Mouse (Mus musculus) layer of hippocampus, adult 8-10 months (tissue): ENCODE measurements at regions not wholly inside any gene's neighbourhood (a gene's known extent, or its start where the extent isn't known, plus 50 kb on each side); places are given as distances from the start of the nearest gene placed in this dataset.

Experiments
- DNase-seq, 2 experiments: peaks; one replicate each; pipeline ENCODE4 v3.0.0; 2022; ENCODE audit warnings: low spot score in 2 of 2

DNA sequence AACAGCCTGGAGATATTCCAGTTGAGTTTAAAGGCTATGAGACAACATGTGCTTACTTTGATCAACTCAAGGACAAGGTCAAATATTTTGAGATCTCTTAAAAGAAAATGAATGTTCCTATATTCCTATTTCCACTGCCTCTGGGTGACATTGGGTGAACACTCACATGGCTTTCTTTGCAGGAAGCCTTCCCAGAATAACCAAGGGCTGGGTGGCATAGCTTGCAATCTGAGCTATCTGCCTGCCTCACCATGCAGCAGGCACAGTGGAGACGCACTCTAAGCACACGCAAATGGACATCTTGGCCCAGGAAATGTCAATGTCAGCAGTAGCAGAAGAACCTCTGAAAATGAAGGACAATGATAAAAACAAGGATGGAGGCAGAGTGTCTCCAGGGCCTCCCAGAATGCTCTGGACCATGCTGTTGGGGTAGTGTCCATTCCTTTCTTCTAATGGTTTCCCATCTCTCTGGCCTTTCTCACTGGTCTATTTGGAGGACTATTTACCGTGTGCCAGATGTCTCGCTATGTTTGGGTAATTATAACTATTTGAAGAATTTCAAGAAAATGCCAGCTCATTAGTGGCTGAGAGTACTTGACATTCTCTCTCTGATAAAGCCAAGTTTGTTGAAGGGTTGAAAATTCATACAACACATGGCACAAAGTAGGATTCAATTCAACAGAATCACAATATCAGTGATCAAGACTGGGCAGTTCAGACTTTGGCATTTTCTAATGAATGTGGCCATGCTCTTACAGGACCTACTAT, 276.3 kb upstream of the Rnf32 start:
- DNase-seq, result no peak

DNA sequence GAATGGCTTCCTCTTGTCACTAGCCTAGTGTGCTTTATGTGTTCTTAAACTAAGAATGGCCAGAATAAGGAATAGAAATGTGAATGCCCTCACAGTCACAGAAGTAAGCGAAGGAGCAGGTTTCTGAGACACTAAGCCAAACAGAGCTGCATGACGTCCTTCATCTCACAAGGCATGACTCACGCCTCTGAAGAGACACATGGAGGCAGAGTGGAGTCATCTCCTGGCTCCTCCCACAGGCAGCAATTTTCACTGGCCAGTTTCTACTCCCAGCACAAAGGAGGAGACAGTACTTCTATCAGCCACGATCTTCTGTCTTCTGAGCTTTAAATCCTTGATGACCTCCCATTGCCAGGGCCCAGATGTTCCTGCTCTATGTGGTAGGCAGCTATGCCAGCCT, 291.3 kb upstream of the Rnf32 start:
- no peak for DNase-seq

DNA sequence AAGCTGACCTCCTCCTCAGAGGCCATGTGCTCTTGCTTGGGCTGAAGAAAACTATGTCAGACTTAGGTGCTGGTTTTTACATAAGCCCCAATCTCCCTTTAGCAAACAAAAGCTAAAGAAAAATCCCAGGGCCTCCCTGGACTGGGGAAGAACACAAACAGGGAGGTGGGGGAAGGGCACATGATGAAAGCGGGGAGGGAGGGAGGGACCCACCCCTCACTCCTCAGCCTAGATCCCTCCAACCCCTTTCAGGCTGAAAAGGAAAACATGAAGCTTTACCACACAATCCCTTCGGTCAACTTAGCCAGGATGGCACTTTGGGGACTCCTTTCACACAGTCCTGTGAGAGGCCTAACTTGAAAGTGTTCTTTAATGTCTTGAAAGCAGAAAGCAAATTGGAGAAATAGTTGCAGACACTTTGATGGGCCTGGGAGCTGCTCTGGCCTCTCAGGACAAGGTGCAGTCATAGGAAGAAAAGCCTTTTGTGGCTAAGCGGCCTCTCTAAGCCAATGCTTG, 291.9 kb upstream of the Rnf32 start:
- no peak for DNase-seq

DNA sequence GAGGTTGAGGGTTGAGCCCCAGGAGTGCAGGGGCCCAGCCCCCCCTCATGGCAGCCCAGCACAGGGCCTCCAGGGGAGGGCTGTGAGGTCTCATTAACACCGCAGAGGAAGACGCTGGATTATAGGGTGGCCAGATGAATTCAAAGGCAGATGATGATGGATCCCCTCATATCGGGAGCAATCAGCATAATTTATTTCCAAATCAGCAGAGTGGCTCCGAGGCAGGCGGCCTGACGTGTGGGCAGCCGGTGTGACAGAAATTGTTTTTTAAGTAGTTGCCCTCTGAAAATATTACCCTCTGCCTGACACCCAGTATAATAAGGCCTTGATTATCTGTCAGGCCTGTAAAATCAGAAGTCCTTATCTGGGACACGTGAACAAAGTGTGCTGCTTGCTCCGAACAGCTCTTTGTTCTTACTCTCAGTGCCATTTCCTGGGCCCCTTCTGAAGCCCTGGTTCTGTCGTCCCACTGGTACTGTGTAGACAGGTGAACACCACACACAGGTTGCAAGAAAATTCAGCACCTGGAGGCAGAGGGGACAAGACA, 303.0 kb upstream of the Rnf32 start:
- no peak for DNase-seq

DNA sequence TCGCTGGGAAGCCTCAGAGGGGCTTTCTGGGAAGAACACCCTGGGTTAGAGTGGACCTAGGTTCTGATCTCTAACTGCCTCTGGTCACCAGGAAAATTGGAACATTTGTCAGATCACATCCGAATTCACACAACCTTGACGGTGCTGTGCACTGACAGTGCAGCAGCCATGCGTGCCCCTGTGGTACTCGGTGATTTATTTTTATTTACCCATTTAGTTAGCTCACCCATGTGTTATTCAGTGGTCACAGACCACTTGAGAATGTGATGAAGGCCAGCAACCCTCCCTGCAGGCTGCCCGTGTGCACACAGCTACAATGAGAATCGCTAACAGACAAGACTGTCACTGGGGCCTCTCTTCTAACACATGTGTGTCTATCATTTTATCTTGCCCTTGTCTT, 303.8 kb upstream of the Rnf32 start:
- DNase-seq, result no peak

DNA sequence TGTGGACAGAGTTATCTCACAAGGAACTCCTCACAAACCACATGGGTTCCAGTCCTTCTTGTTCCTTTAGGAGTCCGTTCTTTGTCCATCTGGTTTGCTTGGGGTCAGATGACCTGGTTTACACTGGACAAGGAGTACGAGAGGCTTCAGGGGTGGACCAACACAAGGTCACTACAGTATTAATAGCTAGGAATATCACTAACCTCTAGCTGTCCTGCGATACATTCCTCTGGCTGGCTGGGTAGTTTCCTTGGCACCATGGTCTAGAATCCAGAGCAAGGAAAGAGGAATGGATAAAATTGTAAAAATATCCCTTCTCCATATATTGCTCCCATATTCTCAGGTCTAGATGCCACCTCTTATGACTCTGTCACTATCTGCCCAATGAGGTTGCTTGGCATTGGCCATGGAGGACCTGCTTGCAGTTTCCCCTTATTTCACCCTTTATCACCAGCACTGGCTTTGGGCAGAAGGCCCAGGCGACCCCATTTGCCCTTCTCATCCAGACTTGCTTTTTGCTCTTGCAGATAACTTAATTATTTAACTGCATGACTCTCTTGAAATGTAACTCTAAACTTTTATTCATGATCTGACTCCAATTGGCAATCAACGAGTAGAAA, 310.9 kb upstream of the Rnf32 start:
- DNase-seq, result no peak

DNA sequence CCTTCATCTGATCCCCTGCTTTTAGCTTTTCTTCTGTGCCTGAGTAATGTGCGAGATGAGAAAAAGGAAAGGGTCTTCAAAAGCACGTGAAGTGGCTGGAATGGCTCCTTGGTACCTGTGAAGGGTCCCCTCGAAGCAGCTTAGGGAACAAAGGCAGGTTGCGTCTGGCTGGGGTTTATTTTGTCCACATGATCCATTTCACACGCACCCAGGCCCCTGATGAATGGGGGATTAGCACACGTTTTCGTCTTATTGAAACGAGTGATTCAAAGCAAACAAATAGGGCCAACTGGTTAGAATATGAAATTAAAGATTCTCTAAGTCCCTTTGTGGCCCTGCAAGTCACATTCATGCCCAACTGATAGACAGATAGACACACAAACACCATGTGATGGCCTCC, 319.6 kb upstream of the Rnf32 start:
- DNase-seq, result no peak

DNA sequence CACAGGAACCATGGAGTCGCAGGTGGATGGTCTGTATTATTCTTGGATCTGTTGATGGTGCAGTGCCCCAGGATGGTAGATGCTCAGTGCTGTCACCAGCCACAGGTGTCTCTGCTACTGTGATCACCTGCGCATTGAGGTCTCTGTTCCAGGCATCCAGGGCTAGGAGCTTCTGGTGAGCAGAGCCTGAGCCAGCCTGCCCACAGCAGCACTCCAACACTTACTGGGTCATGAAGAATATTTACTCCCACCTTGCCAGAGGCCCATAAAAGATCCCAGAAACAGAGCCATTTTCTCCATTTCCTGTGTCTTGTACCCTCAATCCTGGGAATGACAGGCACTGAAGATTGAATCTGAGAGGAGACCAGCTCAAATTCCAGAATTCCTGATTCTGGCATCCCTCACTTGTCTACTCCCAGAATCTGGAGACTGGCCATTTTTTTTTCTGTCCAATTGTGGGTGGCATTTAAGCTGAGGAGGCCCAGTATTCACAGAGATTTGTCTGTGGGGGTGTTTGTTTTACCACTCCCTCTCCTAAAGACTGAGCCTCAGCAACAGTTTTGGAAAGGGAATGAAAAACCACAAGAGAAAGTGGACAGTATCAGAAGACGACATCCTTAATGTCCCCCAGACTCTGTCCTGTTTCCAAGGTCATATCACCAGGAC, 322.1 kb upstream of the Rnf32 start:
- no peak for DNase-seq

DNA sequence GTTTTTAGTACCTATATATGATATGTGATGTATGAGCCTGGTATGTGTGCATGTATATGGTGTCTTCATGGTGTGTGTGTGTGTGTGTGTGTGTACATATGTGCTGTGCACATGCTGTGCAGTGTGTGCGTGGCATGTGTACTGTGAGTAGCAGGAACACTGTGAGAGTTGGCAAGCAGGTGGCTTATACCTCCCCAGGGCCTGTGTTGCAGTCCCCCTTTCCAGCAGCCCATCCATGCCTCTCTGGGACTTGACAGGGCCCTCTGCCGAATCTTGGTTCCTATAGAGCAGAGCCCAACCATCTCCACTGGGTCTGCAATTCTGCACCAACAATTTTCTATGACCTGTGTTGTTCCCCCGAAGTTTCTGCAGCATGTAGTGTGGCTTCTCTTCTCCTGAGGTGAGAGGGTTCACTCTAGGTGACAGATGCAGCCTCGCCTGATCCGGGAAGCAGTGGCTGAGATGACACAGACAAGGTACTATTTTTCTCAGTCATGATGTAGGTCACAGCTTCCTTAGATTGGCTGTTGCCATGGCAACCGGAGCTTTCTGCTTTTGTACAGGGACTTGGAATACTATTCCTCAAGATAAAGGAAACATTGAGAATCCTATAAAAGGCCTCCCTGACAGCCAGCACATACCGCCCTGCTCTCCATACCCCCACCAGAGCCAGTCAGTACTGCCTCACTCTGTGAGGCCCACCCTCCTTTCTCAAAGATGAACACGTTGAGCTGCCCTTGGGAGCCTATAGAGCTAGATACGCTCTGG, 336.0 kb upstream of the Rnf32 start:
- DNase-seq, result peak; percentile 66 to 76

DNA sequence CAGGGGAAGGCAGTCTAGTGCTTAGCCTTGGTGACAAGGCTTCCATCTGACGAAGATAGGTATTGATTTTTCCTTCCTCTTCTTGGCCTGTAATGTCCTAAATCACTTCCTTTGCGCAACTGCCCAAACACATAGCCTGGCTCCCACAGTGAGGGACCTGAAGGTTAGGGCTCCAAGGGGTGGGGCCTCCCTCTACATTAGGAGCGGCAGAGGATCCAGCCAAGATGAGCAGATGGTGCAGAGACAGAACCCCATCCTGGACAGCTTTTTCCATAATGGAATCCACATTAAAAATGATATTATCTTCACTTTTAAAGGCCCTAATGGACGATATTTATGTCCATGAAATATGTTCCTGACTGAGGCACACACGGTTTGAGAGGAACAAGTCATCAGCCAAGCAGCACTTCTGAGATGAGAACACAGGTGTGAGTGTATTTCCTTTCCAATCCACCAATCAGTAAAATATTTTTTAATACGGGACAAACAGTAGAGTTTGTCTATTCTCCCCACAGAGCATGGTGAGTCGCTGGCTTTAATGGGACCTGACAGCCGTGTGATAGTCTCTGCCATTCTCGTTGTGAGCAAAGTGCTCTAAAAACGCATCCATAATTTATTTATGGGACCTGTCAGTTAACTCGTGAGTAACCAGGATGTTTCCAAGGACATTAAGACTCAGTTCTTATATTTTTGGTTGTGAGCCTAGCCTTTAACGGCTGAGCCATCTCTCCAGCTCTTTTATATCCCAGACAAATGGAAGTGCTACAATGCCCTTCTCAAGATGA, 357.5 kb upstream of the Rnf32 start:
- no peak for DNase-seq

DNA sequence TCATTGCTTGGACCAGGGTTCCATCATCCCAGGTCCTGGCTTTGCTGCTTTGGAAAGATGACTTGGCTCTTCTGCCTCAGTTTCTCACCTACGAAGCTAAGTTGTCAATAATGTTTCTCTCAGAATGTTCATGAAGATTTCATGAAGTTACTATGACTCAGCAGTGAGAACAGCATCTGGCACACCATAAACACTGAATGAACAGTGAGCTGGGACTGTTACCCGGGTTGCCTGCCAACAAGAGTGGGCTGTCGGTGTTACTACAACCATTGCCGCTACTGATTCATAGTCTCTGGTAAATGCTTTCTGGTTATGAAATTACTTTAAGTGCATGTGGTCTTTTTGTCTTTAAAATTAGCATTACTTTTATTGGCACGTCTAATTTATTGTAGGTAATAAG, 352.0 kb upstream of the Shh start:
- DNase-seq, result peak; percentile 67 to 69

DNA sequence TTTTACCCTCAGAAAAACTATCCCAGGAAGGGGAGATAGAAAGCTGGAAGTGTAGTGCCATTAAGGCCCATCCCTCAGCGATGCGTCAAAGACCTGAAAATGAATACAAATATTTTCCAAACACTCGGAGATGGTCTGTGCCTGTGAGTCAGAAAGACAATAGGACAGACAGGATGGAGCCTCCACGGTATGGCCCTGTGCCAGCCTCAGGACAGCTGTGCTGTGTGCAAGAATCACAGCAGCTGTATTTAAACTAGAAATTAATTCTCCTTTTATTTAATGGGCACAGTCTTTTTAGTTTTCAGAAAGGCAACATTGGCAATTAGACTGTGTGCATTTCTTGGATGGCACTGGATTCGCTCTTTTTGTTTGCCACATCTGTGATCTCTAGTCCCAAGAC, 340.9 kb upstream of the Shh start:
- DNase-seq, result no peak

DNA sequence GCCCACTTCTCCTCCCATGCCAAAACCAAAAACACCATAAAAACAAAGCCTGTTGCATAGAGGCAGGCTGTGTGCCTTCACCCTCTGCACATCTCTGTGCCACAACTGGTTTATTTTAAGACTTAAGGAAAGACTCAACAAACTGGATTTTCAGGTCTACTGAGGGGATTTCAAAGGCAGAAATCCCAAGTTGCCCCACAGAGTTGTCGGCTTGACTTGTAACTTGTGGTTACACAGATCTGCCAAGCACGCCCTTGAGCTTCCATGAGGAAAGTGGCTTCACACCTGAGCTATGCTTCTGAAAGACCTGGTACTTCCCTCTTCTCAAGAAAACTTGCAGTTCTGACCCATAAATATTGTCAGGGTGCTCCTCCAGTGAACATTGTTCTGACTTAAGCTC, 332.4 kb upstream of the Shh start:
- DNase-seq, result no peak

DNA sequence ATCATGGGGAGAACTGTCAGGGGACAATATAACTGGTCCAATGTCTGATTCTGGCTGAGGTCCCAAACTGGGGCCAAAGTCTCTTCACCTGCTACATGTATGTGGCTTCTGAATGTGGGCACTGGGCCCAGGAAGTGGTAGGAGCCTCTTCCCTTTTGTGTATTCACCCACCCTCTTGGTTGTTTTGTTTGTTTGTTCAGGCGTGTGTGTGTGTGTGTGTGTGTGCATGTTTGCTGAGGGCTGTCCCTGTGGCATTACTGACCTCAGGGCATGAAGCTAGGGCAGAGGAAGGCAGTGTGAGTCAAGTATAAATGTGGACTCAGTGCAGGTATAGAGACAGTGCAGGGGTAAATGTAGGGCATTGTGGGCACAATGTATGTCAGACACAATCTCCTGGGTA, 331.3 kb upstream of the Shh start:
- no peak for DNase-seq

DNA sequence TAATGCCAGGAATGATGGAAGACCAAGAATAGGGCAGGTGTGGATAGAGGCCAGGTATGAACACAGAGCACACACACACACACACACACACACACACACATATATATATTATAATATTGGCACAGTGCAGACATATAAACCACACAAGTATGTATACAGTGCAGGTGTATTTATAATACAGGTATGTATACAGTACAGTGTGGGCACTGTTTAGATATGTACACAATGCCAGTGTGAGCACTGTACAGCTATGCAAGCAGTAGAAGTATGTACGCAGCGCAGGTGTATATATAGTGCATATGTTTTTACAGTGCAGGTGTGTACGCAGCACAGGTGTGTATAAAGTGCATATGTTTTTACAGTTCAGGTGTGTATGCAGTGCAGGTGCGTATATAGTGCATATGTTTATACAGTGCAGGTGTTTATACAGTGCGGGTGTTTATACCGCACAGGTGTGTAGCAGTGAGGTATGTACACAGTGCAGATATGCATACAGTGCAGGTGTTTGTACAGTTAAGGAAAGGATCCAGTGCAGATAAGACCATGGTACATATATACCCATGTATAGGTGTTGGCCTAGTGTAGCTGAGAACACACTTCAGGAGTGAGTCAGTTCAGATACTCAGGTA, 328.2 kb upstream of the Shh start:
- no peak for DNase-seq

DNA sequence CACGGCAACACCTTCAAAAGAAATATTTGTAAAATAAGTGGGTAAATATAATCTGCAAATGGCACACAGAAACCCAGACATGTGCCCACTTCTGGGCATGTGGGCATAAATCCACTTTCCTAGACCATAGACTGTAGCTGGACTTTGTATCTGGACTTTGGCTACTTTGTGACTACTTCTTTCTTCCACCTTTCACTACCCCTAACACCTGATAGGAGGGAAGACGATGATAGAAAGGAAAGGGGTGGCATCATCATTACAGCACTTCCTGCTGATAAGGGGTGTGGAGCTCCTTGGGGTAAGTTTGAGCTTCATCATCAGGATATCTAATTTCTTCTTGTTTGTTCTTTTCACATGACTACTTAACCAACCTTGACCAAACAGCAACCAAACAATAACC, 326.7 kb upstream of the Shh start:
- no peak for DNase-seq

DNA sequence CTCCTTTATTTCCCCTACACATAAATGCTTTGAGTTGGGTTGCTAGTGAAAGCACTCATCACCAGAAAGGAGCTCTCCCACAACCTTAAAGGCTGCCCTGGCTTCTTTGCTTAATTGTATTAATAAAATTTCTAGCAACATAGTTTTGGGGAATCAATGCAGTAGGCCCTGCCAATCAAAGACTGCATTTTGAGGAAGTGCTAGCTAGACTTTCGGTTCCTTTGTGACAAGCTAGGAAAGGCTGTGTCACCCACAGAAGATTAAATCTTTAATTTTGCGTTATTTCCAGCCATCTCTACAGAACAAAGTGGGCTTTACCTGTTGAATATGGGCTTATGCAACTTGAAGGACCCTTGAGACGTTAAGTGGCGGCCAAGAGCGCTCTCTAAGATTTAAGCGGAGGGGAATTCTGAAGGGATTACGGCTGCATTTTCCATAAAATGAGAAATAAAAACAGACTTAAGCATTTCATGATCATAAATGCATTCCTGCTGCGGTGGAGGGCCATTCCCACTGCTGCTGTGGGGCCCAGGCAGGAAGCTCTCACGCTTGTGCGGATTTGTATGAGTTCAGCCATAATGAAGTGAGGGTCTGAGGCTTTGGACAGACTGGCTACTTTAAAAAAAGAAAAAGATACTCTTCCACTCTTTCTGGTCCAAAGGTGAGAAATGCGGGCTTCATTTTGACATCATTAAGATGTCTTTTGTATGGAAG, 318.4 kb upstream of the Shh start:
- no peak for DNase-seq

DNA sequence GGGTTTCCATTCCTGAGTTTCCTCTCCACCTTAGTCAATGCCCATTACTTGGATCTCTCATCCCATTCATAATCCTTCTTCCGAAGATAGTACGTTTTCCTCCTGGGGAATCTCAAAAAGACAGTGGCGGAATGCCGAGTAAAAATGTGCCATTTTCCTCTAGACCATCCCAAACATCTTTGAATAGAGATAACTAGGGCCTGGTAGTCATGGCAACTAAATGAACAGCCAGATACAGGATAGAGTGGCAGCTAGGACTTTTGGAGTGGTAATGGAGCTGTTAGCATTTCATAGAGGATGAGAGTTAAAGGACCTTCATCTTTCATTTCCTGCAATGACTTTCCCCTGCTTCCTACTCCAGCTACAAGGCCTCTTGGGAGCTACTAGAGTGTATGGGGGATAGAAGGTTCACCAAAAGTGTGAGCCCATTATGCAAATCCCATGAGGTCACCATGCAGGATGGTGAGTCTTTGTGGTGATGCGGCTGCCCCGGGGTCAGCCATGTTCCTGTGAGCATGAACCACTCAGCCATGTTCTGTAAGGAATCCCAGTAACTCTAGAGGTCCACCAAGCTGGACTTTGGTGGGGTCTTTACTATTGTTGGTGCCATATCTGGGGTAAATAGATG, 317.4 kb upstream of the Shh start:
- DNase-seq, result no peak

DNA sequence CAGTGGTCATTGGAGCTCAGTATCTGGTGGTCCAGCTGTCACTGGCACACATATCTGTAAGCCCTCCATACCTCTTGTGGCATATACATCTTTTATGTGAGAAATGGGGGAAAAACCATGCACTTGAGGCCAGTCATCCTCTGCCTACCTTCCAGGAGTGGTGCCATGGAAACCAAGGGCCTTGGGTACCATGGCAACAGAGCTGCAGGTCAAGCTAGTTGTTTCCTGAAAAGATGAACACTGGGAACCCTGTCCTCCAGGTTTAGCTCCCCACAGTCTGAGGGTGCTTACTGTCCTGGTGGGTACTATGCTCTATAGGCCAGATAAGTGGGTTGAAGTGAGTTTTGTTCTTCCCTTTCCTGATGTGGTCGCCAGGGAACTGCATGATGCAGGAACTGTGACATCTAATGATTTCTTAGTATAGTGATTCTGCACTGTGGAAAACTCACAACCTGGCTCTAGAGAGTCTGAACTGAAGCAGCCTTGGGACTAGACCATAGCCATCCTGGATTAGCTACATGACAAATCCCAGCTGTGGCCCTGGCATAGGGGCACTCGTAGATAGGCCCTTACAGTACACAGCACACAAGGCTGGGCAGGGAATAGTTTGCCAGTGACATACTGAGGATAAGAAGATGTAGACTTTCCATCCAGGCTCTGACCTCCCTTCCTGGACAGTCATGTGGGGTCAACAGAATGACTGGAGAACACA, 308.7 kb upstream of the Shh start:
- DNase-seq, result no peak
